Mouse (Mus musculus) embryonic facial prominence, embryonic 14.5 days (tissue): ENCODE results near the gene Ppip5k1. TPM values are rescaled to one million over a fixed set of nuclear protein-coding genes. Genes with fewer than 3 reads are reported as not detected.
A peak's percentile ranks its signal among the peaks of the same experiment; 100 is the strongest.

ENCODE experiments used
- ATAC-seq: fragments of 200-750 bp; cut with Nextera tagmentation; 2 replicates; pipeline ENCODE4 v1.8.0; 2017; ENCODE audit warnings: low read depth, moderate number of reproducible peaks, moderate TSS enrichment
- DNase-seq: peaks from one replicate; pipeline ENCODE4 v3.0.0-alpha.2; 2015; ENCODE audit warnings: low spot score
- H3K27ac ChIP-seq: fragments of 300-500 bp; sonication (generic); replicated peaks from 2 replicates; pipeline ENCODE4 v1.5.1; 2014; ENCODE audit warnings: low read depth, mild to moderate bottlenecking, low read length, moderate library complexity
- H3K27me3 ChIP-seq: fragments of 300-500 bp; sonication (generic); replicated peaks from 2 replicates; pipeline ENCODE4 v1.6.1; 2014; ENCODE audit warnings: low read length; ENCODE audit not compliant: control insufficient read depth, insufficient read depth
- H3K36me3 ChIP-seq: fragments of 300-500 bp; sonication (generic); 2 replicates; pipeline ENCODE4 v1.6.1; 2014; ENCODE audit warnings: low read length, mixed read lengths; ENCODE audit not compliant: control insufficient read depth, insufficient read depth
- H3K4me1 ChIP-seq: fragments of 300-500 bp; sonication (generic); 2 replicates; pipeline ENCODE4 v1.6.1; 2014; ENCODE audit warnings: antibody characterized with exemption, low read length; ENCODE audit not compliant: control insufficient read depth, insufficient read depth
- H3K4me2 ChIP-seq: fragments of 300-500 bp; sonication (generic); 2 replicates; pipeline ENCODE4 v1.6.1; 2014; ENCODE audit warnings: low read depth, mild to moderate bottlenecking, low read length, moderate library complexity, mixed read lengths
- H3K4me3 ChIP-seq: fragments of 300-500 bp; sonication (generic); 2 replicates; pipeline ENCODE4 v1.5.1; 2014; ENCODE audit warnings: low read depth, mild to moderate bottlenecking, low read length
- H3K9ac ChIP-seq: fragments of 300-500 bp; sonication (generic); 2 replicates; pipeline ENCODE4 v1.6.1; 2014; ENCODE audit warnings: low read depth, mild to moderate bottlenecking, low read length, moderate library complexity, mixed read lengths
- H3K9me3 ChIP-seq: fragments of 300-500 bp; sonication (generic); 2 replicates; pipeline ENCODE4 v1.6.1; 2016; ENCODE audit warnings: low read length; ENCODE audit not compliant: control insufficient read depth
- WGBS: fragments of 180-500 bp; shearing (Covaris S2); extraction: QIAGEN DNeasy Blood & Tissue Kit; methylation state at CpG from one replicate; pipeline ENCODE4 v1.1.7; 2014; 5-methylcytosine and 5-hydroxymethylcytosine counted together
- polyA plus RNA-seq: library from polyadenylated mRNA; unstranded; fragments of >200 nt; fragmentation: Nextera tagmentation; extraction: Ambion mirVana; gene quantifications from 2 replicates; pipeline ENCODE4 v1.2.1, GENCODE M21; 2014

Gene Ppip5k1
- polyA plus RNA-seq, 1 experiment from 2014 or later = 7.6 TPM

- peaks cover 19% of the 10 kb centered on the region for H3K4me1 ChIP-seq
- H3K4me2 ChIP-seq = peak overlapping the region; percentile 79
- H3K9ac ChIP-seq = no peak overlapping the region
- DNase-seq = no peak
- ATAC-seq = no peak
- H3K27ac ChIP-seq = no peak overlapping the region
- H3K4me3 ChIP-seq = peak overlapping the region; percentile 50
- peaks cover 16% of the 10 kb centered on the region for H3K27me3 ChIP-seq
- no peaks in the 10 kb centered on the region for H3K9me3 ChIP-seq
- WGBS = 14% methylated on average over 6 of the region's 6 CpGs
- peaks cover 27% of the 10 kb centered on the region for H3K36me3 ChIP-seq
These were observed 58.4 kb downstream of the Ppip5k1 start for GRCm38 (mm10) chr2:121296754-121297231.

- H3K27me3 ChIP-seq = peaks cover 16% of the 10 kb centered on the region
These were observed 59.3 kb downstream of the Ppip5k1 start for GRCm38 (mm10) chr2:121295608-121296571.

GRCm38 (mm10) chr2:121294753-121295607 is 60.2 kb downstream of the Ppip5k1 start:
- WGBS = 2% methylated on average over 16 of the region's 18 CpGs
- Histone ChIP-seq H3K4me2 (peak overlapping the region; percentile 79), H3K9ac (peak overlapping the region; percentile 62), H3K27me3 (peaks cover 23% of the 10 kb centered on the region), H3K36me3 (0 out of 2 replicates have a peak, but pooled peaks cover 12% of the 10 kb centered on the region), H3K4me1 (peaks cover 22% of the 10 kb centered on the region), H3K4me3 (peak overlapping the region; percentile 50), H3K27ac (peak overlapping the region; percentile 28; the same call in 1 of the 2 replicates), H3K9me3 (no peaks in the 10 kb centered on the region)
- peak; percentile 83 for DNase-seq
- ATAC-seq = peak; percentile 84

More at GRCm38 (mm10) chr2:121295608-121296571, 59.3 kb downstream of the Ppip5k1 start:
- Histone ChIP-seq H3K36me3 (peaks cover 21% of the 10 kb centered on the region; the same call in 1 of the 2 replicates), H3K9ac (peak overlapping the region; percentile 62), H3K4me2 (peak overlapping the region; percentile 79), H3K27ac (peak overlapping the region; percentile 28; the same call in 1 of the 2 replicates), H3K4me3 (peak overlapping the region; percentile 50), H3K9me3 (no peaks in the 10 kb centered on the region), H3K4me1 (peaks cover 19% of the 10 kb centered on the region)
- ATAC-seq = peak; percentile 17
- 1% methylated on average over 13 of the region's 15 CpGs for WGBS
- DNase-seq = peak; percentile 74

- Histone ChIP-seq H3K4me1 (peaks cover 24% of the 10 kb centered on the region), H3K9ac (0 out of 2 replicates have a peak overlapping the region, but pooled peaks have one; percentile 62), H3K27me3 (peaks cover 26% of the 10 kb centered on the region), H3K4me2 (peak overlapping the region; percentile 79), H3K36me3 (0 out of 2 replicates have a peak, but pooled peaks cover 5% of the 10 kb centered on the region), H3K27ac (no peak overlapping the region), H3K4me3 (peak overlapping the region; percentile 50), H3K9me3 (no peaks in the 10 kb centered on the region)
- no peak for ATAC-seq
- DNase-seq = no peak
- 18% methylated on average over 4 of the region's 4 CpGs for WGBS
These were observed 61.0 kb downstream of the Ppip5k1 start for GRCm38 (mm10) chr2:121294182-121294581.

GRCm38 (mm10) chr2:121292316-121293013 is 62.7 kb downstream of the Ppip5k1 start:
- 61% methylated on average over 5 of the region's 5 CpGs for WGBS
- Histone ChIP-seq H3K9ac (no peak overlapping the region), H3K4me2 (no peak overlapping the region), H3K36me3 (no peaks in the 10 kb centered on the region), H3K4me3 (no peak overlapping the region), H3K27ac (no peak overlapping the region), H3K4me1 (peaks cover 24% of the 10 kb centered on the region), H3K27me3 (peaks cover 17% of the 10 kb centered on the region), H3K9me3 (no peaks in the 10 kb centered on the region)
- DNase-seq (no peak), ATAC-seq (no peak)

- Histone ChIP-seq H3K4me1 (peaks cover 16% of the 10 kb centered on the region), H3K4me2 (peak overlapping the region; percentile 88), H3K9ac (peak overlapping the region; percentile 56), H3K4me3 (peak overlapping the region; percentile 55), H3K27me3 (peaks cover 12% of the 10 kb centered on the region), H3K27ac (no peak overlapping the region), H3K9me3 (no peaks in the 10 kb centered on the region), H3K36me3 (no peaks in the 10 kb centered on the region)
- WGBS = 4% methylated on average over 25 of the region's 36 CpGs
- no peak for DNase-seq
- ATAC-seq = peak; percentile 26; the same call in 1 of the 2 replicates
These were observed 65.3 kb downstream of the Ppip5k1 start for GRCm38 (mm10) chr2:121289730-121290540.

- peak; percentile 98 for DNase-seq
- Histone ChIP-seq H3K27ac (no peak within 1 kb of the TSS), H3K4me2 (peak within 1 kb of the TSS; percentile 88), H3K27me3 (peaks cover 12% of the 10 kb centered on the region), H3K4me1 (peaks cover 7% of the 10 kb centered on the region), H3K4me3 (peak within 1 kb of the TSS; percentile 55), H3K36me3 (no peaks in the 10 kb centered on the region), H3K9ac (peak within 1 kb of the TSS; percentile 56), H3K9me3 (no peaks in the 10 kb centered on the region)
- peak; percentile 99 for ATAC-seq
- WGBS = 1% methylated on average over 22 of the region's 48 CpGs
These were observed 66.1 kb downstream of the Ppip5k1 start, which contains the start of gene Map1a for GRCm38 (mm10) chr2:121288901-121289729. TSS of gene Map1a (plus strand) at chr2:121289600.
